17 mouse cellular contexts compared by ENCODE assay signal in genomic region chr10:56058979-56059422, GRCm38 (mm10). TPM values are rescaled to one million over a fixed set of nuclear protein-coding genes. Genes with fewer than 3 reads are reported as not detected.
DNase-seq lines count a peak whose midpoint lies in the region; ATAC-seq lines count a peak whose summit lies in the region.
"Had no signal": no experiment of that assay in that cellular context is flagged by ENCODE, and none has a peak within 500 bp of the region (broad histone marks: within the 10 kb centered on the region; RNA-seq: fewer than 3 reads in every experiment).

No protein-coding gene starts in this region.

- 27% methylated on average over 3 of the region's 3 CpGs for WGBS in hindbrain, embryonic 13.5 days

- H3K27me3 ChIP-seq in hindbrain, embryonic 13.5 days = no peaks in the 10 kb centered on the region
- H3K27me3 ChIP-seq: megakaryocyte, embryonic 14.5 days had no signal

- H3K27ac ChIP-seq in hindbrain, embryonic 13.5 days = peak overlapping the region; percentile 69; the same call in 1 of the 2 replicates
- H3K27ac ChIP-seq: limb, embryonic 10.5 days had no signal

- no peaks in the 10 kb centered on the region for H3K9me3 ChIP-seq in hindbrain, embryonic 13.5 days
- H3K9me3 ChIP-seq: limb, embryonic 10.5 days; megakaryocyte, embryonic 14.5 days had no signal

- no peak overlapping the region for H3K4me3 ChIP-seq in hindbrain, embryonic 13.5 days
- H3K4me3 ChIP-seq: limb, embryonic 10.5 days; megakaryocyte, embryonic 14.5 days had no signal

- no peak overlapping the region for H3K9ac ChIP-seq in hindbrain, embryonic 13.5 days

- no peak overlapping the region for H3K4me2 ChIP-seq in hindbrain, embryonic 13.5 days

- DNase-seq in right cerebral cortex, adult 18-20 months = peak; percentile 18
- DNase-seq in right cerebral cortex, postnatal 14 days = no peak
- DNase-seq in layer of hippocampus, postnatal 36 days = peak; percentile 11 to 17
- peak; percentile 43 for DNase-seq in retina, postnatal 1 day
- DNase-seq in urinary bladder, postnatal 25 days (ENCODE audit: low spot score) = no peak
- no peak for DNase-seq in urinary bladder, postnatal 4 days (ENCODE audit: low spot score in 2 of 2)
- DNase-seq: adrenal gland, postnatal 10 days; cerebellum, adult 11-12 months; heart, adult 11 months; heart, postnatal 14 days; kidney, adult 18-20 months; lung, adult 18-20 months; thymus, adult 18-20 months had no signal

- peak; percentile 43 for ATAC-seq in hindbrain, embryonic 13.5 days (ENCODE audit: low FRiP score)
- no peak for ATAC-seq in granulocyte monocyte progenitor cell, adult 5-6 weeks (replicated peaks; ENCODE audit: poor library complexity, severe bottlenecking)

- H3K4me1 ChIP-seq in hindbrain, embryonic 13.5 days (replicated peaks) = peaks cover 7% of the 10 kb centered on the region; the same call in 1 of the 2 replicates
- H3K4me1 ChIP-seq: limb, embryonic 10.5 days; megakaryocyte, embryonic 14.5 days had no signal

- H3K36me3 ChIP-seq in hindbrain, embryonic 13.5 days = no peaks in the 10 kb centered on the region
- H3K36me3 ChIP-seq: limb, embryonic 10.5 days had no signal

RNA-seq across cellular contexts. Expression of gene Msl3l2, which starts 47.7 kb away (rescaled TPM):
- polyA plus RNA-seq in hindbrain, embryonic 13.5 days (2015; fragmentation: Nextera tagmentation; extraction: Ambion mirVana) = 10.1 and 10.4 TPM in 2 replicates
- total RNA-seq in layer of hippocampus, postnatal 36 days (2021) = 10 to 100 TPM; 17.6 to 18.1 TPM
- total RNA-seq in granulocyte monocyte progenitor cell, adult 5-6 weeks (2014; fragmentation: Nextera tagmentation) = 6.0 and 8.0 TPM in 2 replicates
- 11.2 and 13.6 TPM in 2 replicates for total RNA-seq in granulocyte monocyte progenitor cell, adult 5-6 weeks (2017)

Comparison
In these comparisons a context has a peak if more than half of its experiments do, and no peak if none do; other contexts are left out.
1. DNase-seq: peak in right cerebral cortex, adult 18-20 months (single experiment), layer of hippocampus, postnatal 36 days (2 of 2) and retina, postnatal 1 day (single experiment); none in right cerebral cortex, postnatal 14 days (single experiment), urinary bladder, postnatal 25 days (single experiment) and urinary bladder, postnatal 4 days (0 of 2).